Mouse (Mus musculus) stomach, embryonic 16.5 days (tissue): ENCODE data around the gene Tmsb15b2. TPM values are rescaled to one million over a fixed set of nuclear protein-coding genes. Genes with fewer than 3 reads are reported as not detected.
"Not testable (repeated sequence)": the region's sequence is repeated elsewhere in the genome, so short reads cannot be mapped to it uniquely, and the experiment has no call there.

Experiments
- ATAC-seq: fragments of 200-750 bp; cut with Nextera tagmentation; 2 replicates; pipeline ENCODE4 v1.8.0; 2017; ENCODE audit warnings: moderate number of reproducible peaks, moderate TSS enrichment; ENCODE audit not compliant: insufficient read depth, low FRiP score
- H3K27ac ChIP-seq: fragments of 300-500 bp; sonication (generic); 2 replicates; pipeline ENCODE4 v1.5.1; 2014; ENCODE audit warnings: low read length
- H3K27me3 ChIP-seq: fragments of 300-500 bp; sonication (generic); 2 replicates; pipeline ENCODE4 v1.6.1; 2014; ENCODE audit warnings: low read length, control low read depth, mixed read lengths; ENCODE audit not compliant: control insufficient read depth, insufficient read depth
- H3K36me3 ChIP-seq: fragments of 300-500 bp; sonication (generic); 2 replicates; pipeline ENCODE4 v1.6.1; 2014; ENCODE audit warnings: low read length; ENCODE audit not compliant: control insufficient read depth, insufficient read depth
- H3K4me1 ChIP-seq: fragments of 300-500 bp; sonication (generic); 2 replicates; pipeline ENCODE4 v1.6.1; 2014; ENCODE audit warnings: low read length, control low read depth, mixed read lengths; ENCODE audit not compliant: control insufficient read depth, insufficient read depth
- H3K4me2 ChIP-seq: fragments of 300-500 bp; sonication (generic); 2 replicates; pipeline ENCODE4 v1.6.1; 2014; ENCODE audit warnings: low read depth, low read length, mixed read lengths
- H3K4me3 ChIP-seq: fragments of 300-500 bp; sonication (generic); replicated peaks from 2 replicates; pipeline ENCODE4 v1.5.1; 2014; ENCODE audit warnings: mild to moderate bottlenecking, low read length
- H3K9ac ChIP-seq: fragments of 300-500 bp; sonication (generic); 2 replicates; pipeline ENCODE4 v1.6.1; 2014; ENCODE audit warnings: low read length
- H3K9me3 ChIP-seq: fragments of 300-500 bp; sonication (generic); replicated peaks from 2 replicates; pipeline ENCODE4 v1.6.1; 2016; ENCODE audit warnings: low read length, control low read depth; ENCODE audit not compliant: control insufficient read depth
- WGBS: fragments of 180-500 bp; shearing (Covaris S2); extraction: QIAGEN DNeasy Blood & Tissue Kit; methylation state at CpG from one replicate; pipeline ENCODE4 v1.1.7; 2014; 5-methylcytosine and 5-hydroxymethylcytosine counted together
- polyA plus RNA-seq: library from polyadenylated mRNA; unstranded; fragments of >200 nt; fragmentation: Nextera tagmentation; extraction: Ambion mirVana; gene quantifications from 2 replicates; pipeline ENCODE4 v1.2.1, GENCODE M21; 2015

The Tmsb15b2 gene
- polyA plus RNA-seq = 31.2 and 52.2 TPM in 2 replicates

GRCm38 (mm10) chrX:136975397-136975796, at the start of gene Tmsb15b2:
Tmsb15b2 (minus strand) TSS chrX:136975497.
- H3K27me3 ChIP-seq = not testable (repeated sequence)
- peak within 1 kb of the TSS; percentile 58; the same call in 1 of the 2 replicates for H3K9ac ChIP-seq
- 85% methylated on average over 6 of the region's 6 CpGs for WGBS

GRCm38 (mm10) chrX:137019310-137019709, 44.0 kb upstream of the Tmsb15b2 start:
- Histone ChIP-seq H3K9ac (no peak overlapping the region), H3K4me3 (no peak overlapping the region), H3K36me3 (no peaks in the 10 kb centered on the region), H3K9me3 (no peaks in the 10 kb centered on the region), H3K4me2 (no peak overlapping the region), H3K27me3 (no peaks in the 10 kb centered on the region), H3K27ac (no peak overlapping the region), H3K4me1 (no peaks in the 10 kb centered on the region)
- 24% methylated on average over 1 of the region's 1 CpGs for WGBS
- ATAC-seq = 0 out of 2 replicates have a peak, but pooled peaks have one; percentile 37

More at GRCm38 (mm10) chrX:136975397-136975796, at the start of gene Tmsb15b2:
- H3K27ac ChIP-seq, H3K9me3 ChIP-seq, H3K36me3 ChIP-seq, ATAC-seq, H3K4me1 ChIP-seq: not testable (repeated sequence)
- H3K4me3 ChIP-seq = peak within 1 kb of the TSS; percentile 50
- H3K4me2 ChIP-seq = peak within 1 kb of the TSS; percentile 52

GRCm38 (mm10) chrX:137017668-137018067, 42.4 kb upstream of the Tmsb15b2 start:
- no peaks in the 10 kb centered on the region for H3K9me3 ChIP-seq
- ATAC-seq = no peak
- no peaks in the 10 kb centered on the region for H3K27me3 ChIP-seq
- no peaks in the 10 kb centered on the region for H3K4me1 ChIP-seq
- no peak overlapping the region for H3K4me3 ChIP-seq
- no peak overlapping the region for H3K9ac ChIP-seq
- no peak overlapping the region for H3K27ac ChIP-seq
- H3K4me2 ChIP-seq = no peak overlapping the region
- H3K36me3 ChIP-seq = no peaks in the 10 kb centered on the region
- WGBS = 87% methylated on average over 1 of the region's 1 CpGs

GRCm38 (mm10) chrX:137015099-137015709, 39.9 kb upstream of the Tmsb15b2 start:
- Histone ChIP-seq H3K27ac (no peak overlapping the region), H3K4me1 (no peaks in the 10 kb centered on the region), H3K4me3 (no peak overlapping the region), H3K36me3 (no peaks in the 10 kb centered on the region), H3K9ac (no peak overlapping the region), H3K9me3 (no peaks in the 10 kb centered on the region), H3K4me2 (no peak overlapping the region), H3K27me3 (no peaks in the 10 kb centered on the region)
- no peak for ATAC-seq
- WGBS = 52% methylated on average over 6 of the region's 6 CpGs

- Histone ChIP-seq H3K9me3 (no peaks in the 10 kb centered on the region), H3K4me2 (no peak overlapping the region), H3K9ac (no peak overlapping the region), H3K36me3 (no peaks in the 10 kb centered on the region), H3K4me1 (no peaks in the 10 kb centered on the region), H3K4me3 (no peak overlapping the region), H3K27ac (no peak overlapping the region), H3K27me3 (peaks cover 11% of the 10 kb centered on the region)
- ATAC-seq = no peak
- 76% methylated on average over 2 of the region's 2 CpGs for WGBS
These were observed 21.0 kb upstream of the Tmsb15b2 start for GRCm38 (mm10) chrX:136996256-136996655.

GRCm38 (mm10) chrX:136993641-136994040, 18.3 kb upstream of the Tmsb15b2 start:
- Histone ChIP-seq H3K4me3 (peak overlapping the region; percentile 43), H3K9me3 (no peaks in the 10 kb centered on the region), H3K36me3 (no peaks in the 10 kb centered on the region), H3K4me1 (no peaks in the 10 kb centered on the region), H3K27ac (no peak overlapping the region), H3K4me2 (peak overlapping the region; percentile 56), H3K9ac (no peak overlapping the region), H3K27me3 (peaks cover 12% of the 10 kb centered on the region)
- no peak for ATAC-seq
- 26% methylated on average over 13 of the region's 14 CpGs for WGBS

GRCm38 (mm10) chrX:136992978-136993547, 17.8 kb upstream of the Tmsb15b2 start, which contains the start of gene Zcchc18:
Zcchc18 (plus strand) TSS chrX:136993155.
- H3K4me1 ChIP-seq = no peaks in the 10 kb centered on the region
- no peaks in the 10 kb centered on the region for H3K36me3 ChIP-seq
- H3K4me3 ChIP-seq = peak within 1 kb of the TSS; percentile 43
- H3K9me3 ChIP-seq = no peaks in the 10 kb centered on the region
- H3K9ac ChIP-seq = peak within 1 kb of the TSS; percentile 45; the same call in 1 of the 2 replicates
- 20% methylated on average over 26 of the region's 26 CpGs for WGBS
- no peak within 1 kb of the TSS for H3K27ac ChIP-seq
- peak; percentile 84 for ATAC-seq
- H3K27me3 ChIP-seq = peaks cover 12% of the 10 kb centered on the region
- H3K4me2 ChIP-seq = peak within 1 kb of the TSS; percentile 56

GRCm38 (mm10) chrX:136992191-136992965, 17.1 kb upstream of the Tmsb15b2 start:
- H3K27me3 ChIP-seq = peaks cover 12% of the 10 kb centered on the region
- no peaks in the 10 kb centered on the region for H3K4me1 ChIP-seq
- H3K9ac ChIP-seq = no peak overlapping the region
- ATAC-seq = no peak
- no peak overlapping the region for H3K27ac ChIP-seq
- no peaks in the 10 kb centered on the region for H3K36me3 ChIP-seq
- H3K4me2 ChIP-seq = peak overlapping the region; percentile 56
- H3K9me3 ChIP-seq = no peaks in the 10 kb centered on the region
- WGBS = 22% methylated on average over 19 of the region's 19 CpGs
- H3K4me3 ChIP-seq = peak overlapping the region; percentile 43

- Histone ChIP-seq H3K36me3 (no peaks in the 10 kb centered on the region), H3K4me2 (no peak overlapping the region), H3K4me1 (no peaks in the 10 kb centered on the region), H3K27ac (no peak overlapping the region), H3K9me3 (no peaks in the 10 kb centered on the region), H3K9ac (no peak overlapping the region), H3K27me3 (peaks cover 12% of the 10 kb centered on the region), H3K4me3 (no peak overlapping the region)
- ATAC-seq = no peak
- WGBS = 65% methylated on average over 2 of the region's 2 CpGs
These were observed 16.0 kb upstream of the Tmsb15b2 start for GRCm38 (mm10) chrX:136991274-136991673.
